Mouse (Mus musculus): ENCODE results near the gene Sfxn3. TPM values are rescaled to one million over a fixed set of nuclear protein-coding genes. Genes with fewer than 3 reads are reported as not detected.

The Sfxn3 gene
- polyA plus RNA-seq, 1 experiment, result 0.11 TPM

- Histone ChIP-seq H3K4me3 (replicated peaks) (peak overlapping the region; percentile 65), H3K4me1 (ENCODE audit: control insufficient read depth) (peaks cover 45% of the 10 kb centered on the region), H3K9me3 (ENCODE audit: control insufficient read depth, low read length) (peaks cover 21% of the 10 kb centered on the region; the same call in 1 of the 2 replicates), H3K36me3 (ENCODE audit: control insufficient read depth) (no peaks in the 10 kb centered on the region), H3K27me3 (ENCODE audit: control insufficient read depth) (peaks cover 55% of the 10 kb centered on the region)
- TF ChIP-seq GATA1 (IDR thresholded peaks at IDR 0.05; ENCODE audit: low read length) (no peak), TAL1 (IDR thresholded peaks at IDR 0.05; ENCODE audit: low read length) (no peak)
Measured at GRCm38 (mm10) chr19:45075323-45076035, 28.2 kb downstream of the Sfxn3 start.

DNA sequence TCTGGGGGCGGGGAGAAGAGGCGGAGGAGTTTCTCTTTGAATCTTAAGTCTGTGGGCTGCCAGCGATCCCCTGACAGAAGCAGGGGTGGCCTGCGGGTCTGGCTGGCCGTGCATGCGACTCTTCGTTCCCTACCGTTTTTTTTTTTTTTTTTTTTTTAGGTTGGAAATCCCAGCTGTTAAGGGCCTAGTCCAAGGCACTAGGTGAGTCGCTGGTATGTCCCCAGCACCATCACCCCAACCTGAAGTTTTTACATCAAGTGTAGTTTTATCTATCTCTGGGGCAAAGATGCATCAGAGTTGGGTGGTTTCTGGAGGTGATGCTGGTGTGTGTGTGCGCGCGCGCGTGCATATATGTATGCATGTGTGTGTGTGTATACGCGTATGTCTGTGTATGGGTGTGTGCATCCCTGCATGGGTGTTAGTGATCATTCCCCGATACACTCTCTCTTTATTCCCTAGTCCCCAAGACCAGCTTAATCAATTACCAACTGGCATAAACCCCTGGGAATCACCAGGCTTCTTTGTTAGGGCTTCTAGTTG lies 28.8 kb downstream of the Sfxn3 start:
- Histone ChIP-seq H3K4me1 (ENCODE audit: control insufficient read depth) (peaks cover 43% of the 10 kb centered on the region), H3K4me3 (replicated peaks) (peak overlapping the region; percentile 65), H3K27me3 (ENCODE audit: control insufficient read depth) (peaks cover 62% of the 10 kb centered on the region), H3K36me3 (ENCODE audit: control insufficient read depth) (no peaks in the 10 kb centered on the region), H3K9me3 (ENCODE audit: control insufficient read depth, low read length) (peaks cover 21% of the 10 kb centered on the region; the same call in 1 of the 2 replicates)
- no peak for TF ChIP-seq TAL1 (IDR thresholded peaks at IDR 0.05; ENCODE audit: low read length)
- TF ChIP-seq GATA1 (IDR thresholded peaks at IDR 0.05; ENCODE audit: low read length), result no peak

DNA sequence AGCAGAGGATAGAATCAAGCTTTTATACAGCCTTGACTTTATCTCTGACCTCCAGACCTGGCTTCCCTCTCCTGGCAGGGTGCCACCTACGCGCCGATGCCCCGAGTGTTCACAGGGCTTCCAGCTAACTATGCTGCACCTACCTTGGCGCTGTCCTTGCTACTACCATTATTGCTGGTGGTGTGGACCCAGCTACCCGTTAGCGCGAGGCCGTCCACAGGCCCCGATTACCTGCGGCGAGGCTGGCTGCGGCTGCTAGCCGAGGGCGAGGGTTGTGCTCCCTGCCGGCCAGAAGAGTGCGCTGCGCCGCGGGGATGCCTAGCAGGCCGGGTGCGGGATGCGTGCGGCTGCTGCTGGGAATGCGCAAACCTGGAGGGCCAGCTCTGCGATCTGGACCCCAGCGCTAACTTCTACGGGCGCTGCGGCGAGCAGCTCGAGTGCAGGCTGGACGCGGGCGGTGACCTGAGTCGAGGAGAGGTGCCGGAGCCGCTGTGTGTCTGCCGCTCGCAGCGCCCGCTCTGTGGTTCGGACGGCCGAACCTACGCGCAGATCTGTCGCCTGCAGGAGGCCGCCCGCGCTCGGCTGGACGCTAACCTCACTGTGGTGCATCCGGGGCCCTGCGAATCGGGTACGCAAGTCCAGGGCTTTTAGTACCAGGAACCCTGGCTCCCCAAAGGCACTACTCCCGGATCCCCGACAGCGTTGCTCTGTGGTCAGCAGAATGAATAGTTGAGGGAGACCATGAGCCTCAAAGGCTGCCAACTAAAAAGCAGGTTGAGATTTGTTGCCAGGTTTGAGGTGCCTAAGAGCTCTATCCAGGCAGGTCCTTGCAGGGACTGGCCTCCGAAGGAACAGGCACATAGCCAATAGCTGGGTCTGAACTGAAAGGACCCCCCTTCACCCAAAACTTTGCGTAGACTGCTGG lies 29.5 kb downstream of the Sfxn3 start:
- Histone ChIP-seq H3K36me3 (ENCODE audit: control insufficient read depth) (no peaks in the 10 kb centered on the region), H3K9me3 (ENCODE audit: control insufficient read depth, low read length) (peaks cover 21% of the 10 kb centered on the region; the same call in 1 of the 2 replicates), H3K27me3 (ENCODE audit: control insufficient read depth) (peaks cover 69% of the 10 kb centered on the region), H3K4me1 (ENCODE audit: control insufficient read depth) (peaks cover 43% of the 10 kb centered on the region), H3K4me3 (replicated peaks) (peak overlapping the region; percentile 65)
- no peak for TF ChIP-seq GATA1 (IDR thresholded peaks at IDR 0.05; ENCODE audit: low read length)
- no peak for TF ChIP-seq TAL1 (IDR thresholded peaks at IDR 0.05; ENCODE audit: low read length)

DNA sequence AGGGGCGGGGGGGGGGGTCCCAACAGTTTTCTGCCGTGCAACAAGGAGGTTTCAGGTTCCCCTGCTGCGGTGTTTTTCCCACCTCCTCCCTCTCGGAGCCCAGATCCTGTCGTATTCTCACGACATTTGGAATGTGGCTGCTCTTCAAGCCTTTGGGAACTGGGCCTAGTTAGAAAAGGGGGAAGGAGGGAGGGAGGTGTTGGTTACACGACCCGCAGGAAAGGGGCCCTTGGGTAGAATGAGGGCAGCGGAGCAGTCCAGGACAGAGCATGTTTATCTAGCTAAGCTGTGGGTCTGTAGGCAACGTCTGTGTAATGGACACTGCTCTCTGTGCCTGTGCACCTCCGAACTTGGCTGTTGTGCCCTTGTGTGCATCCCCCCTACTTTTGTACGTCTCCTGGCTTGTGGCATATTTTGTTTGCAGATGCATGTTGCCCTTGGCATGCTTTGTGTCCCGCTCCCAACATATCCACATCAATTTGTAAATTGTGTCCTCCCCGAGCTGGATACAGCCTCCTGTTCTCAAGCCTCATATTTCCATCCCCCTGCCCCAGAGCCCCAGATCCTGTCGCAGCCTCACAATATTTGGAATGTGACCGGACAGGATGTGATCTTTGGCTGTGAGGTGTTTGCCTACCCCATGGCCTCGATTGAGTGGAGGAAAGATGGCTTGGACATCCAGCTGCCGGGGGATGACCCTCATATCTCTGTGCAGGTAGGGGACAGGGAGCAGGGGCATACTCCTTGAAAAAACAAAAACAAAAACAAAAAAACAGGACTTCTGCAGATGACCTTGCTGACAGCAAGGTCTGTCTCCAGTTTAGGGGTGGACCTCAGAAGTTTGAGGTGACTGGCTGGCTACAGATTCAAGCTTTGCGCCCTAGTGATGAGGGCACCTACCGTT lies 30.7 kb downstream of the Sfxn3 start:
- TF ChIP-seq GATA1 (IDR thresholded peaks at IDR 0.05; ENCODE audit: low read length) (no peak), TAL1 (IDR thresholded peaks at IDR 0.05; ENCODE audit: low read length) (no peak)
- Histone ChIP-seq H3K4me1 (ENCODE audit: control insufficient read depth) (peaks cover 43% of the 10 kb centered on the region), H3K27me3 (ENCODE audit: control insufficient read depth) (peaks cover 80% of the 10 kb centered on the region), H3K36me3 (ENCODE audit: control insufficient read depth) (no peaks in the 10 kb centered on the region), H3K9me3 (ENCODE audit: control insufficient read depth, low read length) (peaks cover 21% of the 10 kb centered on the region; the same call in 1 of the 2 replicates), H3K4me3 (replicated peaks) (no peak overlapping the region)

DNA sequence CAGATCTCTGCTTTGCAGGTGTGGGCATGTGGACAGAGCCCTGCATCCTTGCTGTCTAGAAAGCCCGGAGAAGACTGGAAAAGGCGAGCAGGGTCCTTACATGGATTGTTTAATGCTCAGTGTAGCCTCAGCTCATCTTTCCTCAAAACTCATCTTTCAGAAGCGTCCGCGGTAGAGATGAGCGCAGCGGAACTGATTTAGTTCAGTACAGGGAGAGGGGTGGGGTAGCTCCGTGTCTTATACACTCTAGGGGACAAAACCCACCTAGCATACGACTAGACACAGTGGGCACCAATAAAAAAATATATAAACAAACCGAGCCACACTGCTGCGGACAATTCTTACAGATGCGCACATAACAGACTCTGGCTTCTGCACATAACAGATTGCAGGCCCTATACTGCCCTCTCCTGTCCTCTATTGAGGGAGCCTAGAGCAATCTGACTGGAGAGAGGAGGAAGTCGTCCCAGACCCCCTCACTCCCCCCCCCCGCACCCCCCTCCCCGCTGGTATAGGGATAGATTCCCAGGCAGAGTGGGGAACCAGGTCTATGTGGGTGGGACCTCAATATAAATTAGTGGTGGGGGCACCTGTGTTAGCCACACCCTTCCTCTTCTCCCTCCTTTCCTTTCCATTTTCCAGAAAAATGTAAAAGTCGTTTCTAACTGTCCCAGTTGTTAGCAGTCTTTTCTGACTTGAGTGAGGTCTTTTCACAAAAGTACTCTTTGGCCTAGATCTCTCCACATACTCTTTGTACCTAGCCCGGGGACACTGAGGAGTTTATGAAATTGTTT lies 31.9 kb downstream of the Sfxn3 start:
- peaks cover 38% of the 10 kb centered on the region for H3K4me1 ChIP-seq (ENCODE audit: control insufficient read depth)
- no peak overlapping the region for H3K4me3 ChIP-seq (replicated peaks)
- H3K9me3 ChIP-seq (ENCODE audit: control insufficient read depth, low read length), result peaks cover 21% of the 10 kb centered on the region; the same call in 1 of the 2 replicates
- peaks cover 92% of the 10 kb centered on the region for H3K27me3 ChIP-seq (ENCODE audit: control insufficient read depth)
- H3K36me3 ChIP-seq (ENCODE audit: control insufficient read depth), result no peaks in the 10 kb centered on the region
- no peak for TF ChIP-seq TAL1 (IDR thresholded peaks at IDR 0.05; ENCODE audit: low read length)
- no peak for TF ChIP-seq GATA1 (IDR thresholded peaks at IDR 0.05; ENCODE audit: low read length)

DNA sequence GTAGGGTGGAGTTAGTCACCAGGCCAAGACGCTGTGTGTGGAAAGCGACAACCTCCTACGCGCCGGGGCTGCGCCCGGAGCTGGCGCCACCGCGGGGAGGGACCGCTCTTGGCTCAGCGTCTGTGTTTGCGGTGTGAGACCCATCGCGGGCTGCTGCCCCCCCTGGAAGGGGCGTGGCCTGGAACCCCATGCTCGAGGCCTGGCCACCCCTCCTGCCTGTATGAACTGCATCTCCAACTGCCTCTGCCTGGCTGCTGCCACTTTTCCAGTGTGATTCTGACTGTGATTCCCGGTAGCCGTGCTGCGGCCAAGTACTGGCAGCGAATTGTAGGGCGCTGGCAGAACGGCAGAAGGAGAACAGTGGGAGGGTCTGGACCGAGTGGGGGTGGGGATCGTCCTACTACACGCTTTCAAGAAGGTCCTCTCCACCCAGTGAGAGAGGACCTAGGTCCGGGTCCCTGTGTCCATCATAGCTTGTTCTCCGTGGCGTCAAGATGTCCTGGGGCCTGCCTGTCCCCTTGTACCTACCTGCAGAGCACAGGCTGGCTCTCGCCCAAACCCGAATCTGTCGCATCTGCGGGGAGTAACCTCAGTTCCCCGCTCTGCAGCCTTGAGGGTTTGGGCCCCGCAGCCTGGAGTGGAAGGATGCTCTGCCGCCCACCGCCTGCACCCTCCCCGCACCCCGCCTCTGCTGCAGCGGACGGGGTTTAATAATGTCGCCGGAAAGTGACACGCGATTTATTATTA lies 32.6 kb downstream of the Sfxn3 start:
- H3K4me1 ChIP-seq (ENCODE audit: control insufficient read depth), result peaks cover 32% of the 10 kb centered on the region
- TF ChIP-seq TAL1 (IDR thresholded peaks at IDR 0.05; ENCODE audit: low read length) (no peak), GATA1 (IDR thresholded peaks at IDR 0.05; ENCODE audit: low read length) (no peak)

DNA sequence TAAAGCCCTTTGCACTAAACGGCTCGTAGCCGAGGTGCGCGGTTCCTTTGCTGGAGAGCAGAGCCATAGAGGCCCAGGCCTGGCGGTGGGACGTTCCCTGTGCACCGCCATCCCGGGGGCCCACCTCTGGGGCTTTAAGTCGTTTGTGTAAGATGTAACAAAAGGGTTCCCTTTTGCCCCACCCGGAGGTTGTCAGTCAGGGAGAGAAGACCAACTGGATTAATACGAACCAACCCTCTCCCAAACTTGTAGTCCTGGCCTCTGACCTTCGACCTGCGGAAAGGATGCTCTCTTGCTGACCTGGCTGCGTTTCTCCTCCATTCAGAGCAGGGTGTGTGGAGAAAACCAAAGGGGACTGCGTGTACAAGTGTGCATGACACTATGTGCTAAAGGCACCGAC lies 33.4 kb downstream of the Sfxn3 start:
- no peak for TF ChIP-seq TAL1 (IDR thresholded peaks at IDR 0.05; ENCODE audit: low read length)
- no peak for TF ChIP-seq GATA1 (IDR thresholded peaks at IDR 0.05; ENCODE audit: low read length)
- Histone ChIP-seq H3K27me3 (ENCODE audit: control insufficient read depth) (peaks cover 95% of the 10 kb centered on the region), H3K4me1 (ENCODE audit: control insufficient read depth) (peaks cover 24% of the 10 kb centered on the region), H3K4me3 (replicated peaks) (no peak overlapping the region), H3K9me3 (ENCODE audit: control insufficient read depth, low read length) (peaks cover 21% of the 10 kb centered on the region; the same call in 1 of the 2 replicates), H3K36me3 (ENCODE audit: control insufficient read depth) (no peaks in the 10 kb centered on the region)

More for the DNA sequence above, 32.6 kb downstream of the Sfxn3 start:
- Histone ChIP-seq H3K36me3 (ENCODE audit: control insufficient read depth) (no peaks in the 10 kb centered on the region), H3K9me3 (ENCODE audit: control insufficient read depth, low read length) (peaks cover 21% of the 10 kb centered on the region; the same call in 1 of the 2 replicates), H3K4me3 (replicated peaks) (no peak overlapping the region), H3K27me3 (ENCODE audit: control insufficient read depth) (peaks cover 96% of the 10 kb centered on the region)
